Mouse (Mus musculus) layer of hippocampus, postnatal 36 days (tissue): ENCODE measurements at regions not wholly inside any gene's neighbourhood (a gene's known extent, or its start where the extent isn't known, plus 50 kb on each side); places are given as distances from the start of the nearest gene placed in this dataset.
"Not testable (repeated sequence)": the region's sequence is repeated elsewhere in the genome, so short reads cannot be mapped to it uniquely, and the experiment has no call there.

Experiments
- DNase-seq, 2 experiments: peaks; one replicate each; pipeline ENCODE4 v3.0.0; 2022

DNA sequence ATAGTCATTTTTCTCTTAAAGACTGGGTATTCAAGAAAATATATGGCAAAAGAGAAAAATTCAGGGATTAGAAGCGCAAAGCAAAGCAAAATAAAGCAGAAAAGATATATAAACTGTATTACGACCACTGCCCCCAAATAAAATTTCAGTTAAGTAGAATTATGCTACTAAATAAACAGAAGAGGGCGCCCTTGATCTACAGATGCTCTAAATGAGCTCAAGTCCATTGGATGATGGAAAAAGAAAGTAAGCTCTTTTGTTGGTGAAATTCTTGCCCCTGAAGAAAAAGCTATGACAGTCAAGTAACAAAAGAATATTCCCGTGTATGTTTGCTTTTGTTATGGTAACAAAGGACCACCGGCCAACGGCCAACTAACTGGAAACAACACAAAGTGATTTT lies 165.5 kb upstream of the Stk26 start:
- DNase-seq = no peak

DNA sequence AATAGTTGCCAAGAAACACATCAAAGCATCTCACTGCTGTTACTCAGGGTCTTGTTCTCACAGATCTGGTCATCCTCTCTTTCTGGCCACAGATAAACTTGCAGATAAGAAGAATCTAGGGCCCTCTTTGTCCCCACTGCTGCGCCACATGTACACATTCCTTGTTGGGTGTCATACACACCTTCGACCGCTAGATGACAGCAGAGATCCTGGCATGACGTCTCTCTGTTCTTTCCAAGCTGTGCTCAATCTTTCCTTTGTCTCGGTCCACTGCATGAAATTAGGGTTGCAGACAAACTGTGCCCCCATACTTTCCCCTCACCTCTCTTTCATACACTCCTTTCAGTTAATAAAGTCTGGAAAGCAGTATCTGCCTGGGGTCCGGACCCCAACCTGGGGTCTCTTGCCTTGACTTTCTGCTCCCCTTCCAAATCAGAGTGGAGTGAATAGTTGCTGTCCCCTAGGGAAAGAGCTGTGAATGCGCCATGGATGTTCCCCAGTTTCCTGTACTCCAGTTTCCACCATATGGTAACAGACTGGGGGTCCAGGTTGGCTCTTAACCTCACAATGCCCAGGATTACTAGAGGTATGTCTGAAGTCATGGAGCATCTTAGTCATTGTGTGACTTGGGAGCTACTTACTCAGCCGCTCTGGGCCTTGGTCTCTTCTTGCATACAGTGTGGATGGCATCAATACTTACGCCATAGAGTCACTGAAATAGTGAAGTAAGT lies 182.8 kb upstream of the Stk26 start:
- DNase-seq = peak; percentile 19 to 55

DNA sequence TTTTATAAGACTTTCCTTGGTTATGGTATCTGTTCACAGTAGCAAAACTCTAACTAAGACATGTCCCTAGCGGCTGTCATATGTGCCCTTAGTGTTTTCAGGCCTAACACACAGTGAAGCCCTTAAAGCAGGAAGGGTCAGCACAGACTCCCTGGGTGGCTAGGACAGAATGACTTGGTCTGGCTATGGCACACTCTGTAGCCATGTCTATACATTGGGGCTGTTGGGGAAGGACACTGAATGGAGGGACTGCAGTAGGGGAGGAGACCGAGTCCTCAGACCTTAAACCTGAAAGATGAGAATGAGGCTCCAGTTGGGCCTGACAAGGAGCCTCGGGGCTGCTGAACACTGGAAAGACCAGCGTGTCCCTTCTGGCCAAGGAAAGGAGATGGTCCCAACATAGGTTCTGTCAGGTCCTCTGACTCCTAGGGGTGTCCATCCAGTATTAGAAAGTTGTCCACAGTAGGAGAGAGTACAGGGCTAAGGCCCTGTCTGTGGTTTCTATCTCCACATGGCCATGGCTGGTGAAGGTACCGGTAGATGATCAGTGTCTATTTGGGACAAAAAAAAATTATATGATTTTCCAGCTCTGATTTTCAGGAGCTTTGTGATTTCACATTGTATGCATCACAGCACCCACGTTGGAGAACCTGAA lies 183.5 kb upstream of the Stk26 start:
- DNase-seq = no peak

DNA sequence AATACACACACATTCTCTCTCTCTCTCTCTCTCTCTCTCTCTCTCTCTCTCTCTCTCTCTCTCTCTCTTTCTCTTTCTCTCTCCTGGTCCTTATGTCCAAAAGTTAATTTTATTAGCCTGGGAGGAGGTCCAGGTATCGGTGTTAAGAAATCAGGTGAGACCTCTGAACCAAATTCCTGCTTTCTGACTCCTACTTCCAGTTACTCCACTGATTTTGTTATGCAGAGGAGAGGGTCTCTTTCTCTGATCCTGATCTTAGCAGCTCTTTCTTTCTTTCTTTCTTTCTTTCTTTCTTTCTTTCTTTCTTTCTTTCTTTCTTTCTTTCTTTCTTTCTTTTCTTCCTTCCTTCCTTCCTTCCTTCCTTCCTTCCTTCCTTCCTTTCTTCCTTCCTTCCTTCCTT lies 185.5 kb upstream of the Stk26 start:
- DNase-seq = not testable (repeated sequence)

DNA sequence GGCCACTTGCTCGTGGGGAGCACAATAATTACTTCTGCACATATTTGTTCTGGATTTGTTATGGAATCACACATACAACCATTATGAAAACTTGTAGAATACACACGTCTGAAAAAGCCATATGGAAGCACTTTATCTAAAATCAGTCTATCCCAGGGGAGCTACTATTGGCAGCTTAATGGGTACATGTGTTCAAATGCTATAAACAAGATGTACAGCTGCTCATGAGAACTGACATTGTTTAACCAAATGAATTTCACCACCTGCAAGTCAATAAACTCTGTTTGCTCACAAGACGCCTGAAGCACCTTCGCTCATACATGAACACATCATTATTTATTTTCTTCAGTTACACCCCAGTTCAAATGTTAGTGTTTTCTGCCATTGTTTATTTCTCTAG lies 199.5 kb upstream of the Stk26 start:
- no peak for DNase-seq

DNA sequence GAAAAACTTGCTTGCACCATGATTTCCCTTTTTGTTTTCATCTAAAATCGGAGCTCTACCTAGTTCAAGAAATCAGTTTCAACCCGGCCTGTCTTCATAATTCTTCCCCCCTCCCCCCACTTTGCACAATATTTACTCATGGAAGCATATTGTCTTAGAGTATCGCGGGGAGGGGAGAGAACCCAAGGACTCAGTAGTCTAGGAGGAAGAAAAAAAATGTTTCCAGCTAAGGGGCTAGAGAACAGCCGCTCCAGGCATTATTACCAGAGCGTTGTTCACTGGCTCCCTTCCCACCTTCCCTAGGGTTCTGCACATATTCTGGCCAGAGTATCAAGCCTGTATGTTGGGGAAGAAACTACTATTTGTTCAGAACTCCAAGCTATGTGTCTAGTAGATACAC lies 205.2 kb upstream of the Stk26 start:
- no peak for DNase-seq

DNA sequence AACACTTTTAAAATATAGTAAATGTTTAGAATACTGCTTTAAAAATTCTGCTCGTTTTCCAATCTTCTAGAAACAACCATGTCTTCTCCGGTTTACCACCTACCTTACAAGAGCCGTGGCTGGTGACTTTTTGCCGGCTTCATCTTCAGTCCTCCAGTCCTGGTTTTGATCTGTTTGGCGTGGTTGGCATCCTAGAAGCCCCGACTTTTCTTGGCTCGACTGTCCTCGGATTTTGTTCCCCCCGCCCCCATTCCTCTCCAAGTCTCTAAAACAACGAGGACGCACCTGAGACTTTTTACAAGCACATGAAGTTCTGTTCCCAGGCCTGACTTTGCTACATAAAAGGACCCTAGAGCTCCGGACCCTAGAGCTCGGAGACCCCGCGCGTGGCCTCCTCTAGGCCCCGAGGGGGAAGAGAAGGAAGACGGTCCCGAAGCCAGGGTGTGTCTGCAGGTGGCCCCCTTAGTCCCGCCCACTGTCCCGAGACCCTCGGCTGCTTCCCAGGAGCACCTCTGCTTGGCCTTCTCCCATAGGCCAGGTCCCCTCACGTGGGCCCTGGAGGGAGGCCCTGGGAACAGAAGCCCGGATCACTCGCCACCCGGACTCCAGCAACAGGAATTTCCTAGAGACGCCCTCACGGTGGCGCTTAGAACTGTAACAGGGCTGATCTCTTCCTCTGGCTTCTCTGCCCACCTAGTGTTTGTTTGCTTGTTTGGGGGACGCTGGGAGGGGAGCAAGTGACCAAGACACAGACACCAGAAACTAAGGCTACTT lies 205.8 kb upstream of the Stk26 start:
- peak; percentile 77 to 81 for DNase-seq

DNA sequence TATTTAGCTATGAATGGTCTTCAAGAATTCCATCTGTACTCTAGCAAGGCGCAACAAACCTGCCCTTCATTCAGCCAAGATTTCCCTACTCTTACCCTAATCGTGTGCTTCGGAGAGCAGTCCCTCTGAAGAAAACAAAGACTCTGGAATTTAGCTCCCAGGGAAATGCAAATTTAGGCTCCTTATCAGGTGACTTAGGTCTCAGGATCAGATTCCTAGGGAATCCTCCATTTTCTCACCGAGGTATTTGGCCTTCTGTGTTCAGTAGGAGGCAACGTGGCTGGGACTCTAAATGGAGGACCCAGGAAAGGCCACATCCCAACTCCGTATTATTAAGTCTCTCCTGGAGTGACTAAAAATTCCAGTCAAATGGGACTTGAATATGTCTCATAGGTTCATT lies 204.2 kb upstream of the Olfr1324 start:
- no peak for DNase-seq

DNA sequence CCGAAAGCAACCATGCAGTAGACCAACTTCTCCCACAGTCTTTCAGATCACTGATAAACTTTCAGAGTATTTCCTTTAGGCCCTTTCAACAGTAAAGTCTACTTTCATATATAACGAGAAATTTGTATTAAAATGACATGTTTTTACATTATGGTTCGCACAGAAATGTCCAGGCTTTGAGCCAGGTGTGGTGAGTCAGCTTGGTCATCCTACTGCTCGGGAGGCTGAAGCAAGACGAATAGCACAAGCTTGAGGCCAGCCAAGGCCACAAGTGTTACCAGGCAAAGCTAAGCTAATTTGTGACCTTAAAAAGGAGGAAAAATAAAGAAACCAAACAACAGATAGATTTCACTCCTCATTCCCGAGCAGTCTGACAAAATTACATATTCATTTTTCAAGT lies 197.0 kb upstream of the Olfr1324 start:
- no peak for DNase-seq

DNA sequence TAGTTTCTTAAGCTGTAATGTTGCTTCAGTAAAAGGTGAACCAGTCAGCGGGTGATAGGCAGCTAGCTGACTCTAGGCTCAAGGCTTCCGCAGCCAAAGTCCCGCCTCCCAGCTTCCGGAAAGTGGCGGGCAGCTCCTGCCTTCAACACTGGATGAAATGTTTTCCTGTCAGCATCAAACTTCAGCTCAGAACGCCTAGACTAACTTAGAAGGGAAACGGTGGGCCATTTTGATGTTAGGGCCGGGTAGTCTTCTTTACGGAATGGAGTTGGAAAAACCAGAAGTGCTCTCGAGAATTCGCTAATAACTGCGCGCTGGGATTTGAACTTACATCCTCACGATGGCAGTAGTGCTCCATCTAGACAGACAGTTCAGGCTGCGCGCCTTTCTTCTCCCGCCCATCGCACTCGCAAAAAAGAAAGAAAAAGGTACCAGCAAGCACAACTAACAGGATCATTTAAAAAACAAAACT lies 194.7 kb upstream of the Olfr1324 start:
- DNase-seq = peak in 1 of 2 experiments; percentile 79

DNA sequence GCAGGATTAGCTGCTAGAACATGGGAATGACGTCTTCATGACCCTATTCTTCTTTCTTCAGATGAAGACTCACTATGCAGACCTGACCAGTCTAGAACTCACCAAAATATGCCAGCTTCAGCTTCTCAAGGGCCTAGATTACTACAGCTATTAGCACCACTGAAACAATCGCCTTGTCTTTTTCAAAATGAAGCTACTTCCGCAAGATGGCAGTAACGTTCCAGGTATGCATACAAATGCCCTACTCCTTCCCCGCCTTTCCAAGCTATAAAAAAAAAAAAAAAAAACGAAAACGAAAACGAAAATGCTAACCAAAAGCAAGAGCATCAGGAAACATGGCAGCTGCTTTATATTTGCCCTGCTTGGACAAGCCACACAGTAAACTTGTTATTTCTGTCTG lies 192.6 kb upstream of the Olfr1324 start:
- no peak for DNase-seq

DNA sequence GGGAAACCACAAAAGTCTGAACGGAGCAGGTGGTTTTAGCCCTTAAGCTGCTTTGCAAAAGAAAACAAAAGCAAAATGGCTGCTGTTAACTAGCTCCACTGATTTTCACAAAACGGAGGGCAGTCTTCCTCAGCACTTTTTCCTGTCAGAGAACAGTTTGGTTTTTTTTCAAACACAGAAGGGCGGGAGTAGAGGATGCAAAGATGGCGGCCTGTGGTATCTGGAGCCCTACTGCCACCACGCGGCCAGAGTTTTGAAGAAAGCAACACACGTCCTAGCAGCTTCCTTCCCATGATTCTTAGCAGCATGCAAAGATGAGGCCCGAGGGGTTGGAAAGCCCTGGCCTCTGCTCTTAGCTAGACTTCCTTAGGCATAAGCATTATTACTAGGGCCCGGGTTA lies 191.6 kb upstream of the Olfr1324 start:
- peak in 1 of 2 experiments; percentile 88 for DNase-seq

DNA sequence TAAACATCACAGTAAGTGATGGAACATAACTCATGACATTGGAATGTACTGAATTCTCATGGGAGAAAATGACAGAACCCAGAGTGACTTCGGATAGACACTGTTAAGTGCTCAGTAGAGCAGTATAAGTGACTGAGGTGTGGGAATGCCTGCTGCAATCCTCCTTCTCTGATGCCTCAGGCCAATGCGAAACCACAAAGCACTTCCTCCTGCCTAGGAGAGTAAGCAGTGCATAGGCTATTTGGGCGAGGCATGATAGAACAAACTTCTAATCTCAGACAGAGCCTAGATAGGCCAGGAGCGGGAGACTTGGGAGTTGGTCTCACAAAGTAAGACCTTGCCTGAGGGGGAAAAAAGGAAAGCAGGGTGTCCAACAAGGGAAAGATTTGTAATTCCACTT lies 190.6 kb upstream of the Olfr1324 start:
- DNase-seq = no peak

DNA sequence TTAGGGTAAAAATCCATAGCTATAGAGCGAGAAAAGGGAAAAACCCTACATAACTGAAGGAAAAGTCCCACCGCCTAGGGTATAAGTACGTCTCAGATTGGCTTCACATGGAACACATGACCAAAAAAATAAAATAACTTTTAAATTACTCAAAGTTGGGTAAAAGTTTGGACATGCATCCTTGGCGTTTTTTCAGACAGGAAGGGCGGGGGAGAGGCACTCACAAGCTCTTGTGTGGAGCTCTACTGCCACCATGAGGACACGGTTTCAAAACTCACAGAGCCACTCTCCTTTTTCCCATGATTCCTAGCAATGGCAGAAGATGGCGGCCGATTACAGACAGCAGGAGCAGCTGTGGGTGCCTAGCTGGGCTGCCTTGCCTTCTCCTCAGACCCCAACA lies 188.6 kb upstream of the Olfr1324 start:
- DNase-seq = peak in 1 of 2 experiments; percentile 86

DNA sequence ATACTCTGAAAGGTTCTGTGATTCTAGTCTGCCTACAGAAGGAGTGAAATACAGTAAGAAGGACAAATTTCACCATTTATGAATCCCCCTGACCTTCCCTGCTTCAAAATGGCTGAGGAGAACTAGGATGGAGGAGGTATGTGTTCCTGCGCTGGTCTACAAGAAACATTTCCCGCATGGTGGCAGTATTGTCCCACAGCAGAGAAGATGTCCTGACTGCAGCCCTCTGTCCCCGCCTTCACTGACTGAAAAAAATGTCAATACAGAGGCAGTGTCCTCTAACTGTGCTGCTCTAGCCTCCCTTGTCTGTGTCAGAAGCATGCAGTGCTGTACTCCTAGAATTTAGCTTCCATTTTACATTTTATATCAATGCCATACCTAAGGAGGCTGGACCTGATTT lies 186.6 kb upstream of the Olfr1324 start:
- not testable (repeated sequence) for DNase-seq

DNA sequence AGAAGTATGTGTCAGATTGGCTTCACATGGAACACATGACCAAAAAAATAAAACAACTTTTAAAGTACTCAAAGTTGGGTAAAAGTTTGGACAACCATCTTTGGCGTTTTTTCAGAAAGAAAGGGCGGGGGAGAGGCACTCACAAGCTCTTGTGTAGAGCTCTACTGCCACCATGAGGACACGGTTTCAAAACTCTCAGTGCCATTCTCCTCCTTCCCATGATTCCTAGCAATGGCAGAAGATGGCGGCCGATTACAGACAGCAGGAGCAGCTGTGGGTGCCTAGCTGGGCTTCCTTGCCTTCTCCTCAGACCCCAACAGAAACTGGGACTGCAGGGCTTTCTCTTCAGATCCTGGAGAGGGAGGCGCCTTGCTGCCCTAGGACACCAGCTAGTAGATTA lies 186.1 kb upstream of the Olfr1324 start:
- not testable (repeated sequence) for DNase-seq

DNA sequence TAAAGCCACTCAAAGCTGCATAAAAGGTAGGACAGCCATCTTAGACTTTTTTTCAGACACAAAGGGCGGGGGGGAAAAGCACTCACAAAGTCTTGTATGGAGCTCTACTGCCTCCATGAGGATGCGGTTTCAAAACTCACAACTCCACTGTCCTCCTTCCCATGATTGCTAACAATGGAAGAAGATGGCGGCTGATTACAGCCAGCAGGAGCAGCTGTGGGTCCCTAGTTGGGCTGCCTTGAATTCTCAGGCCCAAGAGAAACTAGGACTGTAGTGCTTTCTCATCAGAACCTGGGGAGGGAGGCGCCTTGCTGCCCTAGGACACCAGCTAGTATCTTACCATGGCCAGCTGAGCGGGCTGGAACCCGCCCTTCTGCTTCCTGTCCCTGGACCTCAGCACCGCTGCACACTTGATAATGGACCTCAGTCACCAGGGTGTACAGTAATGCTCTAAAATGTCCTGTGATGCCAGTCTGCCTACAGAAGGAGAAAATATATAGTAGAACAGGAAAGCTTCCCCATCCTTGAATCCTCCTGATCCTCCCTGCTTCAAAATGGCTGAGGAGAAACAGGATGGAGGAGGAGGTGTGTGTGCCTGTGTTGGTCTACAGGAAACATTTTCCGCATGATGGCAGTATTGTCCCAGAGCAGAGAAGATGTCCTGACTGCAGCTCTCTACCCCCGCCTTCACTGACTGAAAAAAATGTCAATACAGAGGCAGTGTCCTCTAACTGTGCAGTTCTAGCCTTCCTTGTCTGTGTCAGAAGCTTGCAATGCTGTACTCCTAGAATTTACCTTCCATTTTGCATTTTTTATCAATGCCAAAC lies 183.7 kb upstream of the Olfr1324 start:
- peak in 1 of 2 experiments; percentile 80 for DNase-seq

DNA sequence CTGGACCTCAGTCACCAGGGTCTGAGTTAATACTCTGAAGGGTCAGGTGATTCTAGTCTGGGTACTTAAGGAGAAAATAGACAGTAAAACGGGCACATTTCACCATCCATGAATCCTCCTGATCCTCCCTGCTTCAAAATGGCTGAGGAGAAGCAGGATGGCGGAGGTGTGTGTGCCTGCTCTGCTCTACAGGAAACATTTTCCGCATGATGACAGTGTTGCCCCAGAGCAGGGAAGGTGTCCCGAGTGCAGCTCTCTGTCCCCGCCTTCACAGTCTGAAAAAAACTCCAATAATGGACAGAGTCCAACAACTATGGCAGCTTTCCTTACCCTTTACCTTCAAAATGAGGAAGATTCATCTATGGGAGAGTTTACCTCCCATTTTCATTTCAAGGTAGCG lies 179.8 kb upstream of the Olfr1324 start:
- peak in 1 of 2 experiments; percentile 30 for DNase-seq

DNA sequence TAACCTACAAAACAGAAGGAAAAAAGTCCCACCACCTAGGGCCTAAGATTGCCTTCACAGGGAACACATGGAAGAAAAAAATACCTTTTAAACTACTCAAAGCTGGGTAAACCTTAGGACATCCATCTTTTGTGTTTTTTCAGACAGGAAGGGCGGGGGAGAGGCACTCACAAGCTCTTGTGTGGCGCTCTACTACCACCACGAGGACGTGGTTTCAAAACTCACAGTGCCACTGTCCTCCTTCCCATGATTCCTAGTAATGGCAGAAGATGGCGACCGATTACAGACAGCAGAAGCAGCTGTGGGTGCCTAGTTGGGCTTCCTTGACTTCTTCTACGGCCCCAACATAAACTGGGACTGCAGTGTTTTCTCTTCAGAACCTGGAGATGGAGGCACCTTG lies 179.3 kb upstream of the Olfr1324 start:
- peak in 1 of 2 experiments; percentile 87 for DNase-seq

DNA sequence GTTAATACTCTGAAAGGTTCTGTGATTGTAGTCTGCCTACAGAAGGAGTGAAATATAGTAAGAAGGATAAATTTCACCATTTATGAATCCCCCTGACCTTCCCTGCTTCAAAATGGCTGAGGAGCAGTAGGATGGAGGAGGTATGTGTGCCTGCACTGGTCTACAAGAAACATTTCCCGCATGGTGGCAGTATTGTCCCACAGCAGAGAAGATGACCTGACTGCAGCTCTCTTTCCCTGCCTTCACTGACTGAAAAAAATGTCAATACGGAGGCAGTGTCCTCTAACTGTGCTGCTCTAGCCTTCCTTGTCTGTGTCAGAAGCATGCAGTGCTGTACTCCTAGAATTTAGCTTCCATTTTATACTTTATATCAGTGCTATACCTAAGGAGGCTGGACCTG lies 177.2 kb upstream of the Olfr1324 start:
- peak in 1 of 2 experiments; percentile 81 for DNase-seq

DNA sequence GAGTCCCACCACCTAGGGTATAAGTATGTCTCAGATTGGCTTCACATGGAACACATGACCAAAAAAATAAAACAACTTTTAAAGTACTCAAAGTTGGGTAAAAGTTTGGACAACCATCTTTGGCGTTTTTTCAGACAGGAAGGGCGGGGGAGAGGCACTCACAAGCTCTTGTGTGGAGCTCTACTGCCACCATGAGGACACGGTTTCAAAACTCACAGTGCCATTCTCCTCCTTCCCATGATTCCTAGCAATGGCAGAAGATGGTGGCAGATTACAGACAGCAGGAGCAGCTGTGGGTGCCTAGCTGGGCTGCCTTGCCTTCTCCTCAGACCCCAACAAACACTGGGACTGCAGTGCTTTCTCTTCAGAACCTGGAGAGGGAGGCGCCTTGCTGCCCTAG lies 176.7 kb upstream of the Olfr1324 start:
- peak in 1 of 2 experiments; percentile 77 for DNase-seq

DNA sequence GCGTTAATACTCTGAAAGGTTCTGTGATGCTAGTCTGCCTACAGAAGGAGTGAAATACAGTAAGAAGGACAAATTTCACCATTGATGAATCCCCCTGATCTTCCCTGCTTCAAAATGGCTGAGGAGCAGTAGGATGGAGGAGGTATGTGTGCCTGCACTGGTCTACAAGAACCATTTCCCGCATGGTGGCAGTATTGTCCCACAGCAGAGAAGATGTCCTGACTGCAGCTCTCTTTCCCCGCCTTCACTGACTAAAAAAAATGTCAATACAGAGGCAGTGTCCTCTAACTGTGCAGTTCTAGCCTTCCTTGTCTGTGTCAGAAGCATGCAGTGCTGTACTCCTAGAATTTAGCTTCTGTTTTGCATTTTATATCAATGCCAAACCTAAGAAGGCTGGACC lies 174.6 kb upstream of the Olfr1324 start:
- DNase-seq = peak in 1 of 2 experiments; percentile 92
